Mouse (Mus musculus) layer of hippocampus, adult 2 months (tissue): ENCODE data around the gene E130114P18Rik. TPM values are rescaled to one million over a fixed set of nuclear protein-coding genes. Genes with fewer than 3 reads are reported as not detected.

ENCODE experiments used
- DNase-seq, 2 experiments: peaks; one replicate each; pipeline ENCODE4 v3.0.0; 2022; ENCODE audit warnings: low spot score in 2 of 2
- H3K27ac ChIP-seq: fragments of 200-600 bp; 2 replicates; pipeline ENCODE4 v1.8.1; 2022
- H3K4me3 ChIP-seq: fragments of 200-600 bp; 2 replicates; pipeline ENCODE4 v1.8.1; 2022; ENCODE audit warnings: mild to moderate bottlenecking
- CTCF ChIP-seq: fragments of 200-600 bp; conservative IDR thresholded peaks from 2 replicates; pipeline ENCODE4 v1.8.1; 2022; ENCODE audit warnings: antibody characterized with exemption, mild to moderate bottlenecking, moderate library complexity
- total RNA-seq, 2 experiments: library from RNA; stranded (reverse); gene quantifications; 2 replicates each; pipeline ENCODE4 v1.2.3; 2021

The E130114P18Rik gene
- total RNA-seq, 2 experiments from 2014 or later, result 7.1 to 7.9 TPM

GRCm38 (mm10) chr4:97751483-97752251, 26.2 kb downstream of the E130114P18Rik start:
- TF ChIP-seq CTCF, result no peak
- Histone ChIP-seq H3K4me3 (peak overlapping the region; percentile 68), H3K27ac (peak overlapping the region; percentile 91)
- DNase-seq, result no peak

DNA sequence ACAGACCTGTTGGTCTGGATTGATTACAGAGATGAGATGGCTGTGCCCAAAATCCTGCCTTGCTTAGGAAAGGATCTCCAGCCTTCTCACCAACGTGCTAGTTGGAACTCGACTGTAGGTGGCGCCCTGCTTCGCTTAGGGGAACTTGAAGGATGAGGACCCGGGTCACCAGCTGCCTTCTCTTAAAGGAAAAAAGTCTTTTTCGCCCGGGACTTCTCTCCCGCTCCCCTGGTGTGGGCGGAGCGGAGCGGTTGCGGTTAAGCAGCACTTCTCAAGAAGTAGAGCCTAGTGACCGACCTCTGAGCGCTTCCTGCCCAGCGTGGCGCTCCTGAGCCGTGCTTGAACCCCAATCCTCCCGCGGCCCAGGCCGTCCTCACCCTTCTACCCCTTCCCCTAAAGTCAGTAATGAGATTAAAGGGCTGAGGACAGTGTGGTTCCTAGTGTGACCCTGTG, 26.8 kb downstream of the E130114P18Rik start:
- TF ChIP-seq CTCF, result peak; percentile 93
- DNase-seq, result peak; percentile 88 to 89
- Histone ChIP-seq H3K27ac (peak overlapping the region; percentile 91), H3K4me3 (peak overlapping the region; percentile 68)

DNA sequence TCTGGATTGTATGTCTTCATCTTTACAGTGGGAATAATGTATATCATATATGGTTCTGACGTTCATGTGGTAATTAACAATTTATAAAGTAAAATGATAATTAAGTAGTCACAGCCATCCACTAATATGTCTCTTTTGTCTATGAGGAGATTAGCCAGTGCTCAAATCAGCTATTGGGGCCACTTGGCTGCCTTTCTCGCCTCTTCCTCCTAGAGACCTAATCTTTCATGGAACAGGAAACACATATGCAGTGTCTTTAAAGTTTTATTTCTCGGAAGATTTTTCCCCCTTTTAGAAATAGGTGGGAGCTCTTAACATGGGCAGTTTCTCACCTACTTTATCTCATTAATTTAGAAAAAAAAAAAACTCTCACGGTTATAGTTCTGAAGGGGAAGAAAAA, 27.5 kb downstream of the E130114P18Rik start:
- no peak for TF ChIP-seq CTCF
- H3K27ac ChIP-seq, result 0 out of 2 replicates have a peak overlapping the region, but pooled peaks have one; percentile 91
- no peak for DNase-seq
- no peak overlapping the region for H3K4me3 ChIP-seq

GRCm38 (mm10) chr4:97746106-97746900, 31.6 kb downstream of the E130114P18Rik start:
- TF ChIP-seq CTCF, result no peak
- Histone ChIP-seq H3K4me3 (peak overlapping the region; percentile 54), H3K27ac (peak overlapping the region; percentile 37; the same call in 1 of the 2 replicates)
- no peak for DNase-seq

DNA sequence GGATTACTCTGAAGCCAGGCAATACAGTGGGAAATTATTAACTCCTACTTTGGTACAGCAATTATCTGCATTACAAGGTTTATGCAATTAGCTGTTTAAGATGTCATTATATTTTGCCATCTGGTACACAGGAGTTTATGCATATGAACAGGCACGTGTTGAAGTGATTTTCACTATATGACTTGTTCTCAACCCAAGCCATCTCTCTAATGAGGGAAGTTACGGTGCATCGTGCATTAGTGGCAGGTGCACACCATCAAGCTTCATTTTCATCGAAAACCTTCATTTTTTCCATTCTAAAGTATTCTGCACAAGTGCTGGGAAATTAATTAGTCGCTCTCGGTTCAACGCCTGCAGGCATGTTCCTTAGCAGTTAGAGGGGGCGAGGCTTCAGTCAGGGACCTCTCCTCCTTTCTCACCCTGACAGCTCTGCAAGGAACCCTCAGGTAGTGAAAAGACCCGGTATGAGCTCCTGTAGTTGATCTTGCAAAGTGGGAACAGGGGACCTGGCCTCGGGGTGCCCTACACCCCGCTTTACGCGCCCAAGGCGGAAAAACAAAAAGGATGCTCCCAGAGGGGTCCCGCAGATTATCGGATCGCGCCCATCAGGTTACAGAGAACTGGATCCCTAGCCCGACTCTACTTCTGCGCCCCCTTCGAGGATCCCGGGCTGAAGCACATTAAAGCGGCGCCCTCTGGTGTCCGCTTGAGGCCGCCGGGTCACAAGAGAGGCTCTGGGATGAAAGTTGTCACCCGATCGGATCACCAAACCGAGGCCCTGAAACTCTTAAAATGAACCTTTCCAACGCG, 32.4 kb downstream of the E130114P18Rik start:
- DNase-seq, result peak; percentile 60 to 72
- peak overlapping the region; percentile 37; the same call in 1 of the 2 replicates for H3K27ac ChIP-seq
- TF ChIP-seq CTCF, result peak; percentile 92
- H3K4me3 ChIP-seq, result peak overlapping the region; percentile 54

- Histone ChIP-seq H3K4me3 (no peak overlapping the region), H3K27ac (no peak overlapping the region)
- no peak for DNase-seq
- no peak for TF ChIP-seq CTCF
These were observed 33.9 kb downstream of the E130114P18Rik start for GRCm38 (mm10) chr4:97743932-97744331.

DNA sequence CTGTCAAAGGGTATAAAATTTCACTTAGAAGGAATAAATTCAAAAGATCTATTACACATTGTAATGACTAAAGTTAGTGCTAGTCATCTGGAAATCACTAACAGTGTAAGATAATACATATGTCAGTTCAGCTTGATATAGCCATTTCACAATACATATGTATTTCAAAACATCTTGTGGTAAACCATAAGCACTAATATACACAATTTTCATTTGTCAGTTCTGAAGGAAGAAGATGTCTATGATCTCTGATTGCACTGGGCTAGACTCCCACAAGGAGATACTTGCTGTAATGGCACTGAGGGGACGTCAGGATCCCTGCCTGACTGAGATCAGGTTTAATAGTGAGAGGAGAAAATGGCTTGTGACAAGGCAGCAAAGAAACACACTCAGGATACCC, 44.5 kb downstream of the E130114P18Rik start:
- TF ChIP-seq CTCF, result no peak
- H3K4me3 ChIP-seq, result no peak overlapping the region
- no peak overlapping the region for H3K27ac ChIP-seq
- DNase-seq, result no peak

DNA sequence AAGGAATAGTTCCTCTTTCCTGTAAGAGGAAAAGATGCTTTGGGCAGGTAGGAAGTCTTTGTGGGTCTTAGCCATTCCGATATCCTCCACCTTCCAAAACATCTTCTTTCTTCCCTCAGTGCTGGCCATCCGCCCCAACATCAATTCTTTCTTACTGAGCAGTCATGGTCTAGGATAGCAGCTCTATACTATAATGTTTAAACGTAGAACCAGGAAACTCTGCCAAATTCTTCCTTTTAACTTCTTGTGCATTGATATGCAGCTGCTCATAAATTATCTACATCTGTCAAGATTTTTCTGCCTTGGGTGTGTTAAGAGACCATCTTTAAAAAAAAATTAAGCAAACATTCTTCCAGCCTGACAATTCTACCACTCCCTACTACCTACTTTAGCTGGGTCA, 47.5 kb downstream of the E130114P18Rik start:
- H3K4me3 ChIP-seq, result no peak overlapping the region
- no peak for DNase-seq
- TF ChIP-seq CTCF, result no peak
- H3K27ac ChIP-seq, result no peak overlapping the region

- Histone ChIP-seq H3K27ac (no peak overlapping the region), H3K4me3 (no peak overlapping the region)
- no peak for DNase-seq
- TF ChIP-seq CTCF, result no peak
These were observed 47.9 kb downstream of the E130114P18Rik start for GRCm38 (mm10) chr4:97729999-97730398.

GRCm38 (mm10) chr4:97728520-97728919, 49.4 kb downstream of the E130114P18Rik start:
- no peak for DNase-seq
- no peak overlapping the region for H3K27ac ChIP-seq
- no peak for TF ChIP-seq CTCF
- no peak overlapping the region for H3K4me3 ChIP-seq

- TF ChIP-seq CTCF, result no peak
- Histone ChIP-seq H3K4me3 (no peak overlapping the region), H3K27ac (no peak overlapping the region)
- DNase-seq, result no peak
These were observed 54.5 kb downstream of the E130114P18Rik start for GRCm38 (mm10) chr4:97723374-97723773.

DNA sequence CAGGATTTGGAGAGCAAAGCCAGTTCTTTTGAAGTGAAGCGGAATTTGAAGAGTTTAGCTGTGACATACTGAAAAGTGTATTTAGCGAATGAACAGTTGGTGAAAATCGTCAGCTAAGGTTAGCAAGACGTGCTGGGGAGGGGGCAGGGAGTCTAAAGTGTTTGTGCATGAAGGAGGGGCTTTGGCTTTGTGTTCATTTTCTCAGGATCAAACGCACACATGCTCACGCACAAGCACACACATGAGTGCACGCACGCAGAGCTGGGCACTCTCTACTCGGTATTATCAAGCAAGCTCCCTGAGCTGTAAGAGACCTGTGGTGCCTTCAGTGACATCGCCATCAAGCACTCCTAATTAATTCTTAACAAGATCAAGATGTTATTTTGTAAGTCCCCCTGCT, 55.2 kb downstream of the E130114P18Rik start:
- no peak for TF ChIP-seq CTCF
- Histone ChIP-seq H3K27ac (no peak overlapping the region), H3K4me3 (no peak overlapping the region)
- no peak for DNase-seq
